Mouse (Mus musculus) brown adipose tissue, adult 24 weeks (tissue): ENCODE results near the gene Il20ra. TPM values are rescaled to one million over a fixed set of nuclear protein-coding genes. Genes with fewer than 3 reads are reported as not detected.
"Not testable (repeated sequence)": the region's sequence is repeated elsewhere in the genome, so short reads cannot be mapped to it uniquely, and the experiment has no call there.

Experiments
- H3K27ac ChIP-seq: fragments of 200-500 bp; replicated peaks from 2 replicates; pipeline ENCODE4 v1.5.1; 2012; ENCODE audit warnings: low read depth, mild to moderate bottlenecking, low read length
- H3K4me1 ChIP-seq: fragments of 200-500 bp; 2 replicates; pipeline ENCODE4 v1.6.1; 2012; ENCODE audit warnings: low read length, mixed read lengths; ENCODE audit not compliant: control insufficient read depth, insufficient read depth, insufficient read length
- H3K4me3 ChIP-seq: fragments of 200-500 bp; 2 replicates; pipeline ENCODE4 v1.5.1; 2012; ENCODE audit warnings: low read depth, mild to moderate bottlenecking, low read length, moderate library complexity; ENCODE audit not compliant: insufficient read depth
- polyA plus RNA-seq: library from polyadenylated mRNA; stranded (reverse); fragments of >200 nt; gene quantifications from 2 replicates; pipeline ENCODE4 v1.2.4, GENCODE M21; 2012; ENCODE audit not compliant: missing spikeins, insufficient read depth, insufficient read length

The Il20ra gene
- polyA plus RNA-seq, 1 experiment: not detected

GRCm38 (mm10) chr10:19718627-19719026, 6.3 kb downstream of the Il20ra start:
- Histone ChIP-seq H3K4me1 (no peaks in the 10 kb centered on the region), H3K4me3 (no peak overlapping the region), H3K27ac (no peak overlapping the region)

DNA sequence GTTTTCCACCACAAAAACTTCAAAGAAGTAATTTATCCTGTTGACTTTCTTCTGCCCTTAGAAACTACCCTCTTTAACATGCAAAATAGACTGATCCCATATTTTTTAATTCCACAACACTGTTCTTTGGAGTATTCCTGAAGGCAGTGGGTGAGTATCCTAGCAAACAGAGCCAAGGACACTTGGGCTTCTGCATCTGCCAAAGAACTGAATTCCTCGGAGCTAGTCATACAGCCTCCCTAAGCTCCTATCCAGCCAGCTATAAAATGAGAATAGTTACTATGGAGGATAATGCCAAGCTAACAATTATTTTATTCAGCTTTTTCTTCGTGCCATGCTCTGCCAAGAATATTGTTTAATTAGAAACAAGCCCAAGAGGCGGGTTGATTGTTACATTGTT, 9.9 kb downstream of the Il20ra start:
- Histone ChIP-seq H3K27ac (no peak overlapping the region), H3K4me3 (no peak overlapping the region), H3K4me1 (no peaks in the 10 kb centered on the region)

GRCm38 (mm10) chr10:19724158-19724832, 11.9 kb downstream of the Il20ra start:
- H3K27ac ChIP-seq: no peak overlapping the region
- no peak overlapping the region for H3K4me3 ChIP-seq
- H3K4me1 ChIP-seq: no peaks in the 10 kb centered on the region

GRCm38 (mm10) chr10:19738442-19738841, 26.1 kb downstream of the Il20ra start:
- H3K4me3 ChIP-seq, H3K4me1 ChIP-seq, H3K27ac ChIP-seq: not testable (repeated sequence)

DNA sequence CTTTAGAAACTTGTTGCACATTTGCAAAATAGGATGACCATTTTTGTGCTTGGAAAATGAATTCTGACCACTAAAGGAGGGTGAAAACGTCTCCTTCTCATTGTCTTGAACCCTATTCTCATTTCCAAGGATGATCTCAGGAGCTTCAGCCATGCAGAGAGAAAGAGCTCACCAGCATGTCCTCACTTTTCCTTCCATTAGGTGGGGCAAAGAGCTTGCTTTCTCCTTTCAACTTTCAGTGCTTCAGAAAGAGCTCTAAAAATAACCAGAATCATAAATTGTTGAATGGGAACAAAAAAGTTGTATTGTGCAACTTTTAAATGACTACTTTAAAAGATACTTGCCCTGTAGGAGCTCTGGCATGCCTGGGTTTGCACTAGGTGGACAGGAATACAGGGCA, 33.3 kb downstream of the Il20ra start:
- Histone ChIP-seq H3K27ac (no peak overlapping the region), H3K4me1 (no peaks in the 10 kb centered on the region), H3K4me3 (no peak overlapping the region)

DNA sequence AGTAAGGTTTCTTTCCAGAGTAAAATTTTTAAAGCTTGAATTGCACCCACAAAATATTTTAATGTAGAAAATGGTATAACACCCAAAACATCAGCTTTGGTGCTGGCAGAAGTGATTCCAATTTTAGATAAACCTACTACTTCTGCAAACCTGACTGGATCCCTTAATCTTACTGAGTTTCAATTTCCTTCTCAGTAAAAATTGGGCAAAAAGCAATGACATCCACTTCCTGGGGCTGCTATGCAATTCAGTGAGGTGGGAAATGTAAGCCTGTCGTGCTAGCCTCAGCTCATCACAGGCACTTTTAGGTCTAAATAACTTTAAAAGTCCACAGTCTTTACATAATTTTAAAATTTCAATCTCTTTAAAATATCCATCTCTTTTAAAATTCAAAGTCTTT, 33.8 kb downstream of the Il20ra start:
- no peaks in the 10 kb centered on the region for H3K4me1 ChIP-seq
- no peak overlapping the region for H3K4me3 ChIP-seq
- no peak overlapping the region for H3K27ac ChIP-seq

- Histone ChIP-seq H3K4me1 (no peaks in the 10 kb centered on the region), H3K4me3 (no peak overlapping the region), H3K27ac (no peak overlapping the region)
Measured at GRCm38 (mm10) chr10:19747661-19748060, 35.3 kb downstream of the Il20ra start.

GRCm38 (mm10) chr10:19765459-19765858, 53.1 kb downstream of the Il20ra start:
- Histone ChIP-seq H3K4me3 (no peak overlapping the region), H3K27ac (no peak overlapping the region), H3K4me1 (no peaks in the 10 kb centered on the region)

DNA sequence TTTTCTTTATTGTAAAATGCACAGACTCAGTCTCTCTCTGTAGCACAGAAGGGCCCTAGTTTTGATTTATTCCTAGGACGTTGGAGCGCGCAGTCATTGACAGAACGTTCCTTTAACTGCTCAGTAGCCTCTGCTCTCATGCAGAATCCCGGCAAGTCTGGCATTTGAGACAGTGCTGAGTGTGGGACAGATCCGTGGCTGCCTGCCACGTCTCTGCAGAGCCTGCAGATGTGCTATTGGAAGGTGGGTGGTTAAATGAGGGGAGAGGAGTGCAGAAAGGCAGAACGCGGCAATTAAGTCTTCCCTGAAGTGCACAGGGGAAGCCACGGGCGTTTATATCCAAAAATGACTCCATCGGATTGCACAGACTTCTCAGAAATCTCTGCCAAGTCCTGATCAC, 66.7 kb downstream of the Il20ra start:
- H3K27ac ChIP-seq: no peak overlapping the region
- H3K4me3 ChIP-seq: no peak overlapping the region
- H3K4me1 ChIP-seq: no peaks in the 10 kb centered on the region

DNA sequence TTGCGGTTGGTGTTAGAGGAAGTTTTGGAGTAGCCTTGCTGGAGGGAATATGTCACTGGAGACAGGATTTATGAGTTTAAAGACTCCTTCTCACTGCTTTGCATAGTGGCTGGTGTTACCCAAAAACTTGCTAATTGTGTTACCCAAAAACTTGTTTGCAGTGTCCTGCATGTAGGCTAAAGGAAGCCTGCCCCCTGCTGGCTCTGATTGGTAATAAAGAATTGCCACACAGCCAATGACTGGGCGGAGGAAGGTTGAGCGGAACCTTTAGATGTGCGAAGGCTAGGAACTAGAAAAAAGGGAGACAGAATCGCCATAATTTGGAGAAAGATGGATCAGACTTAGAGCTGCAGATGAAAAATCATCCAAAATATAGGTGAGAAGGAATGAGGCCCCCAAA, 69.0 kb downstream of the Il20ra start:
- Histone ChIP-seq H3K4me3 (no peak overlapping the region), H3K4me1 (no peaks in the 10 kb centered on the region)

DNA sequence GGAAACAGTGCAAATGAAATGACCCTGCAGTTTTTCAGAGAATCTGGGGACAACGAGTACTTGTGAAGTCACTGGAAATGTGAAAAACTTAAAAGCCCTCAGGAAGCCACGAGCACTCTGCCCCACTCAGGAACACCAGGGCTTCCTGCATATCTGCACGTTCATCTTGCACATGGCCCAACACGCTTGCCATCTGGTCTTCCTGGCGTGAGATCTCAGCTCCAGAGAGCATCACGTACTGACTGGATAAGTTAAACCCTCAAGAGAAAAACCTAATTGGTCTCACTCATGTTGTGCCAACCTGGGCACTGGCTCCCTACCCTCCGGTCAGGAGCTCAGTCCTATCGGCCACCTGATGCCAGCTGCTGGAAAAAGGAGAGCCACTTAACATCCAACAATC, 82.6 kb downstream of the Il20ra start:
- Histone ChIP-seq H3K27ac (no peak overlapping the region), H3K4me3 (no peak overlapping the region), H3K4me1 (no peaks in the 10 kb centered on the region)

More for the DNA sequence above, 69.0 kb downstream of the Il20ra start:
- H3K27ac ChIP-seq: no peak overlapping the region

- H3K27ac ChIP-seq: no peak overlapping the region
- H3K4me3 ChIP-seq: no peak overlapping the region
- no peaks in the 10 kb centered on the region for H3K4me1 ChIP-seq
Measured at GRCm38 (mm10) chr10:19802958-19803357, 90.6 kb downstream of the Il20ra start.

DNA sequence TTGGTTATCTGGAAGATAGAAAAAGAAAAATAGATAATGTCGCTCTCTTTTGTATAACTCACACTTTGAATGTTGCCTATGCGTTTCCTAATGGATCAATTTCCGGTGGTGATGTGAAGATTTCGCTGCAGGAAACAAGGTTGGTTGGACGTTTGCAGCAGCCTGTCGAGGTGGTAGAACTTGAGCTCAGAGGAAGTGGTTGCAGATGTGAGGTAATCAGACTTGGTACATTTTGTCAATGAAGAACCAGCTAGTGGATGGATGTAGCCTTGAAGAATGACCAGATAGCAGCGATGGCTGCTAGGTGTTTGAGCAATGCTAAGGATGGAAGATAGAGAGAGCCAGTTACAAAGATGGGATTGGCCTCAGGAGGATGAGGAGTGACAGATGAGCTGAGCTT, 92.4 kb downstream of the Il20ra start:
- Histone ChIP-seq H3K27ac (no peak overlapping the region), H3K4me3 (no peak overlapping the region), H3K4me1 (no peaks in the 10 kb centered on the region)

Other genes with a start within 250 kb of the Il20ra start
- gene Ifngr1, start 120.6 kb upstream of the Il20ra start, polyA plus RNA-seq: 46.2 and 88.9 TPM in 2 replicates
- 0.46 TPM in 1 of 2 replicates, not detected in the other for gene Il22ra2, start 90.6 kb upstream of the Il20ra start, polyA plus RNA-seq
- not detected in 2 replicates for gene Slc35d3, start 138.9 kb downstream of the Il20ra start, polyA plus RNA-seq
- 64.0 and 71.4 TPM in 2 replicates for gene Pex7, start 195.1 kb downstream of the Il20ra start, polyA plus RNA-seq
- 10.9 and 13.1 TPM in 2 replicates for gene Map3k5, start 221.9 kb downstream of the Il20ra start, polyA plus RNA-seq